Mouse (Mus musculus) splenic B cell, adult 2 months (primary cell): ENCODE results near the gene Plau.

Experiments
- DNase-seq: peaks from one replicate; pipeline ENCODE4 v3.0.0-alpha.2; 2011; ENCODE audit warnings: low read depth, low spot score
- H3K27me3 ChIP-seq: 2 replicates; pipeline ENCODE4 v1.6.1; 2012; ENCODE audit warnings: mild to moderate bottlenecking, low read length, moderate library complexity, mixed read lengths; ENCODE audit not compliant: control insufficient read depth, poor library complexity, insufficient read depth, severe bottlenecking
- H3K36me3 ChIP-seq: 2 replicates; pipeline ENCODE4 v1.6.1; 2012; ENCODE audit warnings: mild to moderate bottlenecking, low read length, moderate library complexity, mixed read lengths; ENCODE audit not compliant: control insufficient read depth, poor library complexity, insufficient read depth, severe bottlenecking

The Plau gene

GRCm38 (mm10) chr14:20798300-20798699 lies 38.2 kb upstream of the Plau start:
- Histone ChIP-seq H3K36me3 (no peaks in the 10 kb centered on the region), H3K27me3 (no peaks in the 10 kb centered on the region)
- DNase-seq: no peak

GRCm38 (mm10) chr14:20798761-20799160 lies 37.7 kb upstream of the Plau start:
- peak; percentile 92 for DNase-seq
- no peaks in the 10 kb centered on the region for H3K27me3 ChIP-seq
- H3K36me3 ChIP-seq: no peaks in the 10 kb centered on the region

- no peaks in the 10 kb centered on the region for H3K36me3 ChIP-seq
- no peaks in the 10 kb centered on the region for H3K27me3 ChIP-seq
- no peak for DNase-seq
These were observed 33.4 kb upstream of the Plau start for GRCm38 (mm10) chr14:20802926-20803605.

GRCm38 (mm10) chr14:20803606-20803938 lies 32.9 kb upstream of the Plau start:
- Histone ChIP-seq H3K27me3 (no peaks in the 10 kb centered on the region), H3K36me3 (no peaks in the 10 kb centered on the region)
- DNase-seq: peak; percentile 90

- Histone ChIP-seq H3K27me3 (no peaks in the 10 kb centered on the region), H3K36me3 (no peaks in the 10 kb centered on the region)
- no peak for DNase-seq
These were observed 32.0 kb upstream of the Plau start for GRCm38 (mm10) chr14:20804481-20804880.

- no peaks in the 10 kb centered on the region for H3K27me3 ChIP-seq
- no peaks in the 10 kb centered on the region for H3K36me3 ChIP-seq
- no peak for DNase-seq
These were observed 31.3 kb upstream of the Plau start for GRCm38 (mm10) chr14:20804964-20805672.

GRCm38 (mm10) chr14:20806116-20806840 lies 30.2 kb upstream of the Plau start:
- no peak for DNase-seq

GRCm38 (mm10) chr14:20809349-20809748 lies 27.1 kb upstream of the Plau start:
- Histone ChIP-seq H3K36me3 (no peaks in the 10 kb centered on the region), H3K27me3 (no peaks in the 10 kb centered on the region)
- no peak for DNase-seq

More at GRCm38 (mm10) chr14:20806116-20806840, 30.2 kb upstream of the Plau start:
- no peaks in the 10 kb centered on the region for H3K36me3 ChIP-seq
- H3K27me3 ChIP-seq: no peaks in the 10 kb centered on the region

- Histone ChIP-seq H3K36me3 (no peaks in the 10 kb centered on the region), H3K27me3 (no peaks in the 10 kb centered on the region)
- no peak for DNase-seq
These were observed 26.6 kb upstream of the Plau start for GRCm38 (mm10) chr14:20809820-20810219.

GRCm38 (mm10) chr14:20811236-20811635 lies 25.2 kb upstream of the Plau start:
- DNase-seq: peak; percentile 27
- no peaks in the 10 kb centered on the region for H3K27me3 ChIP-seq
- H3K36me3 ChIP-seq: no peaks in the 10 kb centered on the region

GRCm38 (mm10) chr14:20811779-20812406 lies 24.6 kb upstream of the Plau start:
- Histone ChIP-seq H3K27me3 (no peaks in the 10 kb centered on the region), H3K36me3 (no peaks in the 10 kb centered on the region)
- no peak for DNase-seq

- no peaks in the 10 kb centered on the region for H3K27me3 ChIP-seq
- H3K36me3 ChIP-seq: no peaks in the 10 kb centered on the region
- no peak for DNase-seq
These were observed 21.0 kb upstream of the Plau start for GRCm38 (mm10) chr14:20815448-20815847.

GRCm38 (mm10) chr14:20824517-20824916 lies 11.9 kb upstream of the Plau start:
- Histone ChIP-seq H3K27me3 (no peaks in the 10 kb centered on the region), H3K36me3 (no peaks in the 10 kb centered on the region)
- DNase-seq: no peak

GRCm38 (mm10) chr14:20825516-20825915 lies 10.9 kb upstream of the Plau start:
- Histone ChIP-seq H3K36me3 (no peaks in the 10 kb centered on the region), H3K27me3 (no peaks in the 10 kb centered on the region)
- DNase-seq: no peak

- no peaks in the 10 kb centered on the region for H3K27me3 ChIP-seq
These were observed 9.4 kb upstream of the Plau start for GRCm38 (mm10) chr14:20827061-20827460.

More at GRCm38 (mm10) chr14:20827061-20827460, 9.4 kb upstream of the Plau start:
- H3K36me3 ChIP-seq: no peaks in the 10 kb centered on the region
- DNase-seq: no peak
